Mouse (Mus musculus): ENCODE measurements at regions not wholly inside any gene's neighbourhood (a gene's known extent, or its start where the extent isn't known, plus 50 kb on each side); places are given as distances from the start of the nearest gene placed in this dataset.

GRCm38 (mm10) chr1:193448793-193449393 lies 78.8 kb upstream of the Camk1g start:
- TF ChIP-seq CTCF (IDR thresholded peaks at IDR 0.05; ENCODE audit: borderline replicate concordance, insufficient read depth, low read depth, low read length) (no peak), POLR2A (IDR thresholded peaks at IDR 0.05; ENCODE audit: borderline replicate concordance, insufficient read depth, low read length) (no peak)
